Mouse (Mus musculus): ENCODE measurements around the gene Rab3gap1.

DNA sequence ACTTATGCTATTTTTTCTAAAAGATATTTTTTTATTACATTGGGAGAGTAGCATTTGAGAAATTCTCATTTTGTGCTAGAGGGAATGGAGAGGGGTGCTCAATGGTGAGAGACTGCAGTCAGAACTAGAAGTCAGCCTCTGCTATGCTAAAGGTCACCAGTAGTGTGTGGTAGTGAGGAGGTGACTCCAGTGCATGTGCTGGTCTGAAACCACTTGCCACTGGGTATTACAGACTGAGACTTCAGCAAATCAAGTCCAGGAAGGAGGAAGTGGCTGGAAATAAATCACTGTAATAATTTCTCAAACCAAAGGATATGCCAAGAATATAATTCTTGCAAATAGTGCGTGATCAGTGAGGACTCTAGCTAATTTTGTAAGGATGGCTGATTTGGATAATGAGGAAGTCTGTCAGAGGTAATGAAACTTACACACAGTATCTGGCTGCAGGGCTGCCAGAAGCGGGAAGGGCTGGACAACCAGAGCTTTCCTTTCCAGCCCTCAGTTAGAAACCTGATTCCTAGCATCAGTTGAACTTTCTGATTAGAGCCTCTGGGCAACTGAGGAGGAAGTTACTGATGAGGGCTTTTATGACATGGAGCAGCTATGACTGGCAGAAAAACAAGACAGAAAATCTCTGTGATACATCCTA is 112.5 kb downstream of the Rab3gap1 start:
- TF ChIP-seq EP300 (IDR thresholded peaks at IDR 0.05; ENCODE audit: low read length) (no peak), MEF2A (IDR thresholded peaks at IDR 0.05; ENCODE audit: borderline replicate concordance, low read depth, low read length) (no peak)
